Mouse (Mus musculus) thymus, postnatal 25 days (tissue): ENCODE measurements at regions not wholly inside any gene's neighbourhood (a gene's known extent, or its start where the extent isn't known, plus 50 kb on each side); places are given as distances from the start of the nearest gene placed in this dataset.

ENCODE experiments used
- DNase-seq: peaks from one replicate; pipeline ENCODE4 v3.0.0; 2022

GRCm38 (mm10) chr14:47862556-47862955, 214.3 kb downstream of the Ktn1 start:
- DNase-seq = no peak

GRCm38 (mm10) chr14:47863067-47863466, 214.8 kb downstream of the Ktn1 start:
- no peak for DNase-seq

- no peak for DNase-seq
Measured at GRCm38 (mm10) chr14:47863701-47864100, 215.5 kb downstream of the Ktn1 start.

- no peak for DNase-seq
Measured at GRCm38 (mm10) chr14:47867017-47867416, 218.8 kb downstream of the Ktn1 start.

- no peak for DNase-seq
Measured at GRCm38 (mm10) chr14:47868258-47868780, 220.1 kb downstream of the Ktn1 start.

- no peak for DNase-seq
Measured at GRCm38 (mm10) chr14:47876585-47876984, 228.3 kb downstream of the Ktn1 start.

- no peak for DNase-seq
Measured at GRCm38 (mm10) chr14:47877167-47877566, 228.9 kb downstream of the Ktn1 start.

- no peak for DNase-seq
Measured at GRCm38 (mm10) chr14:47877771-47878443, 229.7 kb downstream of the Ktn1 start.

- no peak for DNase-seq
Measured at GRCm38 (mm10) chr14:47885326-47885725, 235.3 kb upstream of the Peli2 start.

- DNase-seq = no peak
Measured at GRCm38 (mm10) chr14:47890251-47891198, 230.1 kb upstream of the Peli2 start.

GRCm38 (mm10) chr14:47896581-47896980, 224.0 kb upstream of the Peli2 start:
- no peak for DNase-seq

GRCm38 (mm10) chr14:47897907-47898530, 222.6 kb upstream of the Peli2 start:
- no peak for DNase-seq

GRCm38 (mm10) chr14:47898605-47899004, 222.0 kb upstream of the Peli2 start:
- DNase-seq = no peak

- DNase-seq = no peak
Measured at GRCm38 (mm10) chr14:47905334-47905733, 215.3 kb upstream of the Peli2 start.

- no peak for DNase-seq
Measured at GRCm38 (mm10) chr14:47909129-47909528, 211.5 kb upstream of the Peli2 start.

GRCm38 (mm10) chr14:47910741-47911295, 209.8 kb upstream of the Peli2 start:
- DNase-seq = no peak

- no peak for DNase-seq
Measured at GRCm38 (mm10) chr14:47911546-47912545, 208.8 kb upstream of the Peli2 start.

- no peak for DNase-seq
Measured at GRCm38 (mm10) chr14:47915621-47916020, 205.0 kb upstream of the Peli2 start.

- DNase-seq = no peak
Measured at GRCm38 (mm10) chr14:47920638-47921347, 199.8 kb upstream of the Peli2 start.

GRCm38 (mm10) chr14:47921811-47922277, 198.8 kb upstream of the Peli2 start:
- DNase-seq = no peak

GRCm38 (mm10) chr14:47926416-47926815, 194.2 kb upstream of the Peli2 start:
- no peak for DNase-seq
